Mouse (Mus musculus): ENCODE measurements at regions not wholly inside any gene's neighbourhood (a gene's known extent, or its start where the extent isn't known, plus 50 kb on each side); places are given as distances from the start of the nearest gene placed in this dataset.

DNA sequence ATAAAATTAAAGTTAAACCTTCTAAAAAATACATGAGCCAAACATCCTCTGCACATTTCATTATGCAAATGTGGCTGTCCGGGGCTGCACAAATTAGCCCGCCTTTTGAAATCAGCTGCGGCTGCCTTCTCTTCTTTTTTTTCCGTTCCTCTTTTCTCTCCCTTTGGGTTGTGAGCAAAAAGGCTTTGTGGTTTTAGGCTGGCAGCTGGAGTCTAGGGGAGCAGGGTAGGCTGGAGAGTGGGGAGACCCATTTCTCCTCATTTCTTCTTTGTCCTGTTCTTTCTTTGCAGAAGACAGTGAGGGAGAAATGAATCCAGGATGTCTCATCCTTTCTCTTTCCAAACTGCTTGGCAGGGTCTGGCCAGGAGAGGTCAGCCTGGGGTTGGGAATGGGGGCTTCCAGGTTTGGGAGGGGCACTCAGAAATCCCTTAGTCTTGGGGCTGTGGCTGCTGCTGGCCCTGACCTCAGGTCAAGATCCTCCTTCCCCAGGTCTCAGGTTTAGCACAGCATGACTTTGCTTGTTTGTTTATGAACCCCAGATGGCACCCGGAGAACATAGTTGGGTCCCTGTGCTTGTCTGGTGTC lies 163.2 kb upstream of the 4931429L15Rik start:
- peaks cover 9% of the 10 kb centered on the region for H3K4me1 ChIP-seq (ENCODE audit: control insufficient read depth, insufficient read depth, low read length)
- no peak overlapping the region for H3K4me3 ChIP-seq (ENCODE audit: insufficient read depth, low read length)
- TF ChIP-seq POLR2A (IDR thresholded peaks at IDR 0.05; ENCODE audit: borderline replicate concordance, low read depth, low read length), result no peak
- no peak for TF ChIP-seq CTCF (IDR thresholded peaks at IDR 0.05; ENCODE audit: low read depth, low read length)
- no peak overlapping the region for H3K27ac ChIP-seq (ENCODE audit: insufficient read depth, low read depth, low read length)

DNA sequence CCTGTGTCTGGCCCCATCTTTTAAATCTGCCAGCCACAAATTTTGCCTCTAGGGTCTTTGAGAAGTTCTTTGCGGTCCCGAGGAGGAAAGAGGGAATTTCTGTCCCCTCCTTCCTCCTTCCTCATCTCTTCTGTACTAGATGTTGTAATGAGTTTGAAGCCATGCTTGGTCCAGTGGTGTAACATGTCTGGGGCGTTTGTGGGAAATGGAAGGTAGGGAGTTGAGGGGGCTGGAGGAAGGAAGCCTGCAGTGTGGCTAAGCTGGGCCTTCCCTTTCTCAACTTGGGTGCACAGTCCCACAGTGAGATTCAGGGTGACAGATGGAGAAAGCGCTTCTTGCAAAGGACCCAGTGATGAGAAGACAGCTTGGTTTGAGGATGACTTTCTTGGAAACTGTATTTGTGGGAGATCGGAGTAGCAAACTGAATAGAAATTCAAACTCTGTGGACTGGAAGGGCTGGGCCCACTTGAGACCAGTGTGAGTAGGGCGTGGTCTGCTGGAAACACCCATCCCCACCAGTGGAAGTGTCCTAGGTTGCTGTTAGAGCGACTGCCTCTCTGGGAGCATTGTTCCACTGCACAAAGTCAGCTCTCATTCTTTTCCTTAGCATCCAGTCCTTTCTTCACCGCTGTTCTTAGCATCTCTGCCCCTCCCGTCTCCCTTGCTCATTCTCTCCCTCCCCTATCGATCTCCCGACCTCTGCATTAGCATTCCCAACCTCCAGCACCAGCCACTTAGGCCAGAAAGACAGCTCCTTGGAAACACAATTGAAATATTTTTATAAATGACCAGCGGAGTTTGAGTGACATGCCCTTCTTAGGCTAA lies 162.5 kb upstream of the 4931429L15Rik start:
- TF ChIP-seq CTCF (IDR thresholded peaks at IDR 0.05; ENCODE audit: low read depth, low read length), result no peak
- TF ChIP-seq POLR2A (IDR thresholded peaks at IDR 0.05; ENCODE audit: borderline replicate concordance, low read depth, low read length), result no peak
- Histone ChIP-seq H3K4me1 (ENCODE audit: control insufficient read depth, insufficient read depth, low read length) (peaks cover 9% of the 10 kb centered on the region), H3K4me3 (ENCODE audit: insufficient read depth, low read length) (no peak overlapping the region), H3K27ac (ENCODE audit: insufficient read depth, low read depth, low read length) (no peak overlapping the region)

- Histone ChIP-seq H3K4me1 (ENCODE audit: control insufficient read depth, insufficient read depth, low read length) (peaks cover 9% of the 10 kb centered on the region), H3K27ac (ENCODE audit: insufficient read depth, low read depth, low read length) (no peak overlapping the region), H3K4me3 (ENCODE audit: insufficient read depth, low read length) (no peak overlapping the region)
- TF ChIP-seq POLR2A (IDR thresholded peaks at IDR 0.05; ENCODE audit: borderline replicate concordance, low read depth, low read length), result no peak
- no peak for TF ChIP-seq CTCF (IDR thresholded peaks at IDR 0.05; ENCODE audit: low read depth, low read length)
Observed at GRCm38 (mm10) chr9:46481491-46481890, 161.7 kb upstream of the 4931429L15Rik start.

DNA sequence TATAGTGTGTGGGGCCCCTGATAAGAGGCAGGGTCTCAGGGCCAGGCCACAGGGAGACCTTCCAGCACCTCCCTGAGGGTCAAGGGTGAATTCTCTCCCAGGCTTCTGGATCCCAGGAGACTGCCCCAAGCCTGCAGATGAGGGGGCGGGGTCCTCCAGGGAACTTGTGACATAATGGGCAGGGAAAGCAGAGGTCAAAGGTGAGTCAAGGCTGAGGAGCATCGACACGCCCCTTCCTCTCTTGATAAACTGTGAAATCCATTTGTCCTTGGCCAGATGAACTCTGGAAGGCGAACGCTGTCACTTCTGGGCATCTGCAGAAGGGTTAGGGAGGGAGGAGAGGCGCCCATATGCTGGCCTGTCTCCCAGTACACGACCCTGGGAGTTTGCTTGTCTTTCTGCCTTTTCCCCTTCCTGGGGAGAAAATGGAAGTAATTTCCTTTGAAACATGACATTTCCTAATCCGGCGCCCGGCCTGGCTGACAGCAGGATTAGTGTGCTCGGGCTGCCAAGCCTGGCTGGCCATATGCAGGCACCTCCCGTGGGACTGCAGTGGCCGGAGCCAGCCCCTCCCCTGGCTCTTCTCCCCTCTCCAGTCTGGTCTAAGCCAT lies 160.4 kb upstream of the 4931429L15Rik start:
- TF ChIP-seq POLR2A (IDR thresholded peaks at IDR 0.05; ENCODE audit: borderline replicate concordance, low read depth, low read length), result no peak
- no peak for TF ChIP-seq CTCF (IDR thresholded peaks at IDR 0.05; ENCODE audit: low read depth, low read length)
- no peak overlapping the region for H3K27ac ChIP-seq (ENCODE audit: insufficient read depth, low read depth, low read length)
- H3K4me1 ChIP-seq (ENCODE audit: control insufficient read depth, insufficient read depth, low read length), result peaks cover 9% of the 10 kb centered on the region
- no peak overlapping the region for H3K4me3 ChIP-seq (ENCODE audit: insufficient read depth, low read length)

GRCm38 (mm10) chr9:46478611-46479010 lies 158.8 kb upstream of the 4931429L15Rik start:
- TF ChIP-seq CTCF (IDR thresholded peaks at IDR 0.05; ENCODE audit: low read depth, low read length) (no peak), POLR2A (IDR thresholded peaks at IDR 0.05; ENCODE audit: borderline replicate concordance, low read depth, low read length) (no peak)
- Histone ChIP-seq H3K4me1 (ENCODE audit: control insufficient read depth, insufficient read depth, low read length) (peaks cover 9% of the 10 kb centered on the region), H3K4me3 (ENCODE audit: insufficient read depth, low read length) (no peak overlapping the region), H3K27ac (ENCODE audit: insufficient read depth, low read depth, low read length) (no peak overlapping the region)

DNA sequence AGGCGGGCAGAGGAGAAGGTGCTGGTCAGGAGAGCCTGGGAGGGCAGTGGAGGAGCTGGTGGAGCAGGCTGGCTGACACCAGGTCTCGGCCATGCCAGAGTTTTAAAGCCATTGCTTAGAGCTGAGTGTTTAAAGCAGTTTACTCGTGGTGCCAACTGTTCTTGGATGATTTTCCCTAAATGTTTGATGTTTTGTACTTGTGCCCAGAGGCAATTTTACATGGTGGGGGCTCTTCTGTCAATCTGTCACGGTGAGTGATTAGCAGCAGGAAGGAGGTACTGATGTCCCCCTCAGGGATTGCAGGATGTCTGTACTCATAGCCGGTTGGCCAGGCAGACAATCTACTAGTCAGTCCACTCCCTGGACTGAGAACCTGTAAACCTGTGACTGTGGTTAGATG lies 156.7 kb upstream of the 4931429L15Rik start:
- no peak for TF ChIP-seq CTCF (IDR thresholded peaks at IDR 0.05; ENCODE audit: low read depth, low read length)
- TF ChIP-seq POLR2A (IDR thresholded peaks at IDR 0.05; ENCODE audit: borderline replicate concordance, low read depth, low read length), result no peak
- no peaks in the 10 kb centered on the region for H3K4me1 ChIP-seq (ENCODE audit: control insufficient read depth, insufficient read depth, low read length)
- no peak overlapping the region for H3K27ac ChIP-seq (ENCODE audit: insufficient read depth, low read depth, low read length)
- H3K4me3 ChIP-seq (ENCODE audit: insufficient read depth, low read length), result no peak overlapping the region

GRCm38 (mm10) chr9:46473681-46474080 lies 153.9 kb upstream of the 4931429L15Rik start:
- H3K27ac ChIP-seq (ENCODE audit: insufficient read depth, low read depth, low read length), result no peak overlapping the region
- H3K4me1 ChIP-seq (ENCODE audit: control insufficient read depth, insufficient read depth, low read length), result no peaks in the 10 kb centered on the region
- H3K4me3 ChIP-seq (ENCODE audit: insufficient read depth, low read length), result no peak overlapping the region
- TF ChIP-seq CTCF (IDR thresholded peaks at IDR 0.05; ENCODE audit: low read depth, low read length) (no peak), POLR2A (IDR thresholded peaks at IDR 0.05; ENCODE audit: borderline replicate concordance, low read depth, low read length) (no peak)

DNA sequence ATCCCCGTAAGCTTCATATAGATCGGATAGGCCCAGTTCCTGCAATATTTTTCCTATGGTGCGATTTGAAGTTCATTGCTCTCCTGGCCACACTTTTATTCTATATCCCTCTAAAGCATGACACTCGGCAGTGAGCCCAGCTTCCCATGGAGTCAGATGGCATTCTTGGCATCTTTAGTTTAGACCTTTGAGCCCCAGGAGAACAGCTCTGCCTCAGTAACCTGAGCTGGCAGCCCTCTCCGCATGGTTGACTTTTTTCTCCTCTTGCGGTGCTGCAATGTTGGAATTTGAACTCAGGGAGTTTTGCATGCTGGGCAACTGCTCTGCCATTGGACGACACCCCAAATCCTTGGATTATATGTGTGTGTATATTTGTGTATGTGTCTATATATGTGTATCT lies 149.7 kb upstream of the 4931429L15Rik start:
- TF ChIP-seq CTCF (IDR thresholded peaks at IDR 0.05; ENCODE audit: low read depth, low read length) (no peak), POLR2A (IDR thresholded peaks at IDR 0.05; ENCODE audit: borderline replicate concordance, low read depth, low read length) (no peak)
- no peaks in the 10 kb centered on the region for H3K4me1 ChIP-seq (ENCODE audit: control insufficient read depth, insufficient read depth, low read length)
- H3K27ac ChIP-seq (ENCODE audit: insufficient read depth, low read depth, low read length), result no peak overlapping the region
- no peak overlapping the region for H3K4me3 ChIP-seq (ENCODE audit: insufficient read depth, low read length)

DNA sequence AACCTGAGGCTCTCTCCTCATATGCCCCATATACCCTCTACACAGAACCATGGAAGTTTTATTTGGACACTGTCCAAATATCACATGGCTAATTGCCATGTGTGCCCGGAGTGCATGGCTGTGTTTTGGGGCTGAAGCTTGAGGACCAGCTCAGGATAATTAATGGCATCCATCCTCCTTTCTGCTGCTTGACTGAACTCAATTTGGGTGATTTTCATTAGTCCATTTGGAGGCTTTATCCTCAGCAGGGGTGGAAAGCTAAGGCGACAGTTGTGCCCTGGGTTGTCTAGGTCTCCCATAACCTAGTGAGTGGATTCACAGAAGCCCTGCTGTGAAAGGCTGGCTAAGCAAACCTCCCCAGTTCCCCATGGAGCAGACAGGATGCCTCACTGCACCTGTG lies 148.5 kb upstream of the 4931429L15Rik start:
- no peaks in the 10 kb centered on the region for H3K4me1 ChIP-seq (ENCODE audit: control insufficient read depth, insufficient read depth, low read length)
- no peak overlapping the region for H3K27ac ChIP-seq (ENCODE audit: insufficient read depth, low read depth, low read length)
- no peak for TF ChIP-seq CTCF (IDR thresholded peaks at IDR 0.05; ENCODE audit: low read depth, low read length)
- no peak for TF ChIP-seq POLR2A (IDR thresholded peaks at IDR 0.05; ENCODE audit: borderline replicate concordance, low read depth, low read length)
- H3K4me3 ChIP-seq (ENCODE audit: insufficient read depth, low read length), result no peak overlapping the region

GRCm38 (mm10) chr9:46467671-46468070 lies 147.9 kb upstream of the 4931429L15Rik start:
- no peaks in the 10 kb centered on the region for H3K4me1 ChIP-seq (ENCODE audit: control insufficient read depth, insufficient read depth, low read length)

More at GRCm38 (mm10) chr9:46467671-46468070, 147.9 kb upstream of the 4931429L15Rik start:
- Histone ChIP-seq H3K27ac (ENCODE audit: insufficient read depth, low read depth, low read length) (no peak overlapping the region), H3K4me3 (ENCODE audit: insufficient read depth, low read length) (no peak overlapping the region)
- TF ChIP-seq CTCF (IDR thresholded peaks at IDR 0.05; ENCODE audit: low read depth, low read length) (no peak), POLR2A (IDR thresholded peaks at IDR 0.05; ENCODE audit: borderline replicate concordance, low read depth, low read length) (no peak)

Data from bone marrow macrophage, adult 2 months (primary cell).